Mouse (Mus musculus) forebrain, embryonic 16.5 days (tissue): ENCODE results near the gene Atp8b5. TPM values are rescaled to one million over a fixed set of nuclear protein-coding genes. Genes with fewer than 3 reads are reported as not detected.

Experiments used
- ATAC-seq: fragments of 200-750 bp; cut with Nextera tagmentation; 2 replicates; pipeline ENCODE4 v1.8.0; 2017; ENCODE audit warnings: mild to moderate bottlenecking, moderate library complexity
- H3K27ac ChIP-seq: fragments of 300-500 bp; sonication (generic); 2 replicates; pipeline ENCODE4 v1.5.1; 2014; ENCODE audit warnings: low read length, control low read depth
- H3K27me3 ChIP-seq: fragments of 300-500 bp; sonication (generic); replicated peaks from 2 replicates; pipeline ENCODE4 v1.6.1; 2014; ENCODE audit warnings: low read length; ENCODE audit not compliant: control insufficient read depth, insufficient read depth
- H3K36me3 ChIP-seq: fragments of 300-500 bp; sonication (generic); 2 replicates; pipeline ENCODE4 v1.6.1; 2014; ENCODE audit not compliant: control insufficient read depth, insufficient read depth
- H3K4me1 ChIP-seq: fragments of 300-500 bp; sonication (generic); replicated peaks from 2 replicates; pipeline ENCODE4 v1.6.1; 2014; ENCODE audit warnings: low read length; ENCODE audit not compliant: control insufficient read depth, insufficient read depth
- H3K4me2 ChIP-seq: fragments of 300-500 bp; sonication (generic); 2 replicates; pipeline ENCODE4 v1.6.1; 2014; ENCODE audit warnings: mild to moderate bottlenecking, low read length, control low read depth
- H3K4me3 ChIP-seq: fragments of 300-500 bp; sonication (generic); replicated peaks from 2 replicates; pipeline ENCODE4 v1.5.1; 2014; ENCODE audit warnings: mild to moderate bottlenecking, low read length, control low read depth
- H3K9ac ChIP-seq: fragments of 300-500 bp; sonication (generic); replicated peaks from 2 replicates; pipeline ENCODE4 v1.6.1; 2014; ENCODE audit warnings: low read depth, low read length, control low read depth
- H3K9me3 ChIP-seq: fragments of 300-500 bp; sonication (generic); 2 replicates; pipeline ENCODE4 v1.6.1; 2016; ENCODE audit warnings: low read length; ENCODE audit not compliant: control insufficient read depth
- WGBS: fragments of 180-500 bp; shearing (Covaris S2); extraction: QIAGEN DNeasy Blood & Tissue Kit; methylation state at CpG from one replicate; pipeline ENCODE4 v1.1.7; 2014; 5-methylcytosine and 5-hydroxymethylcytosine counted together
- polyA plus RNA-seq: library from polyadenylated mRNA; unstranded; fragments of >200 nt; fragmentation: Nextera tagmentation; extraction: Ambion mirVana; gene quantifications from 2 replicates; pipeline ENCODE4 v1.2.1, GENCODE M21; 2015

Atp8b5 gene
- polyA plus RNA-seq, 1 experiment from 2014 or later = 0.63 TPM

GRCm38 (mm10) chr4:43383246-43384082 lies 116.5 kb downstream of the Atp8b5 start:
- Histone ChIP-seq H3K4me1 (peaks cover 24% of the 10 kb centered on the region), H3K4me3 (peak overlapping the region; percentile 61; the same call in 1 of the 2 replicates), H3K9ac (no peak overlapping the region), H3K4me2 (peak overlapping the region; percentile 92), H3K9me3 (no peaks in the 10 kb centered on the region), H3K27me3 (no peaks in the 10 kb centered on the region), H3K36me3 (no peaks in the 10 kb centered on the region), H3K27ac (no peak overlapping the region)
- no peak for ATAC-seq
- 67% methylated on average over 11 of the region's 11 CpGs for WGBS

GRCm38 (mm10) chr4:43384083-43384460 lies 117.1 kb downstream of the Atp8b5 start:
- ATAC-seq = no peak
- no peak overlapping the region for H3K27ac ChIP-seq
- no peak overlapping the region for H3K4me3 ChIP-seq
- no peaks in the 10 kb centered on the region for H3K27me3 ChIP-seq
- no peak overlapping the region for H3K4me2 ChIP-seq
- H3K9me3 ChIP-seq = no peaks in the 10 kb centered on the region
- H3K4me1 ChIP-seq = peaks cover 24% of the 10 kb centered on the region
- 84% methylated on average over 5 of the region's 5 CpGs for WGBS
- H3K36me3 ChIP-seq = no peaks in the 10 kb centered on the region
- H3K9ac ChIP-seq = no peak overlapping the region

GRCm38 (mm10) chr4:43384541-43384940 lies 117.6 kb downstream of the Atp8b5 start:
- H3K9ac ChIP-seq = no peak overlapping the region
- H3K4me1 ChIP-seq = peaks cover 24% of the 10 kb centered on the region
- H3K36me3 ChIP-seq = no peaks in the 10 kb centered on the region
- WGBS = 90% methylated on average over 3 of the region's 3 CpGs
- no peak overlapping the region for H3K4me2 ChIP-seq
- no peaks in the 10 kb centered on the region for H3K27me3 ChIP-seq
- H3K9me3 ChIP-seq = no peaks in the 10 kb centered on the region
- ATAC-seq = no peak
- no peak overlapping the region for H3K4me3 ChIP-seq
- no peak overlapping the region for H3K27ac ChIP-seq

GRCm38 (mm10) chr4:43386932-43387331 lies 120.0 kb downstream of the Atp8b5 start:
- H3K36me3 ChIP-seq = no peaks in the 10 kb centered on the region
- H3K4me3 ChIP-seq = no peak overlapping the region
- H3K9me3 ChIP-seq = no peaks in the 10 kb centered on the region
- H3K27ac ChIP-seq = no peak overlapping the region
- ATAC-seq = no peak
- H3K9ac ChIP-seq = no peak overlapping the region
- peaks cover 15% of the 10 kb centered on the region for H3K4me1 ChIP-seq
- no peak overlapping the region for H3K4me2 ChIP-seq
- H3K27me3 ChIP-seq = no peaks in the 10 kb centered on the region

GRCm38 (mm10) chr4:43389390-43389789 lies 122.4 kb downstream of the Atp8b5 start:
- H3K36me3 ChIP-seq = no peaks in the 10 kb centered on the region
- ATAC-seq = no peak
- 87% methylated on average over 2 of the region's 2 CpGs for WGBS

GRCm38 (mm10) chr4:43389845-43390440 lies 123.0 kb downstream of the Atp8b5 start:
- WGBS = 70% methylated on average over 9 of the region's 9 CpGs
- H3K4me1 ChIP-seq = no peaks in the 10 kb centered on the region

More at GRCm38 (mm10) chr4:43389390-43389789, 122.4 kb downstream of the Atp8b5 start:
- no peaks in the 10 kb centered on the region for H3K9me3 ChIP-seq
- H3K27ac ChIP-seq = no peak overlapping the region
- no peaks in the 10 kb centered on the region for H3K4me1 ChIP-seq
- no peaks in the 10 kb centered on the region for H3K27me3 ChIP-seq
- no peak overlapping the region for H3K4me3 ChIP-seq
- H3K4me2 ChIP-seq = no peak overlapping the region
- no peak overlapping the region for H3K9ac ChIP-seq

GRCm38 (mm10) chr4:43391521-43392050 lies 124.6 kb downstream of the Atp8b5 start:
- WGBS = 82% methylated on average over 3 of the region's 3 CpGs
- Histone ChIP-seq H3K4me2 (no peak overlapping the region), H3K36me3 (no peaks in the 10 kb centered on the region), H3K27me3 (no peaks in the 10 kb centered on the region), H3K4me1 (no peaks in the 10 kb centered on the region), H3K9ac (no peak overlapping the region), H3K27ac (no peak overlapping the region), H3K4me3 (no peak overlapping the region), H3K9me3 (no peaks in the 10 kb centered on the region)
- no peak for ATAC-seq

More at GRCm38 (mm10) chr4:43389845-43390440, 123.0 kb downstream of the Atp8b5 start:
- ATAC-seq = no peak
- no peaks in the 10 kb centered on the region for H3K36me3 ChIP-seq
- no peak overlapping the region for H3K4me2 ChIP-seq
- no peaks in the 10 kb centered on the region for H3K27me3 ChIP-seq
- H3K27ac ChIP-seq = no peak overlapping the region
- no peak overlapping the region for H3K4me3 ChIP-seq
- H3K9me3 ChIP-seq = no peaks in the 10 kb centered on the region
- H3K9ac ChIP-seq = no peak overlapping the region

GRCm38 (mm10) chr4:43394345-43394891 lies 127.5 kb downstream of the Atp8b5 start:
- Histone ChIP-seq H3K9me3 (no peaks in the 10 kb centered on the region), H3K9ac (no peak overlapping the region), H3K27me3 (no peaks in the 10 kb centered on the region), H3K4me3 (no peak overlapping the region), H3K4me2 (no peak overlapping the region), H3K27ac (peak overlapping the region; percentile 6; the same call in 1 of the 2 replicates), H3K36me3 (no peaks in the 10 kb centered on the region), H3K4me1 (peaks cover 7% of the 10 kb centered on the region; the same call in 1 of the 2 replicates)
- ATAC-seq = no peak
- WGBS = 74% methylated on average over 15 of the region's 15 CpGs

GRCm38 (mm10) chr4:43395147-43395546 lies 128.2 kb downstream of the Atp8b5 start:
- H3K4me3 ChIP-seq = no peak overlapping the region
- H3K36me3 ChIP-seq = no peaks in the 10 kb centered on the region
- no peaks in the 10 kb centered on the region for H3K27me3 ChIP-seq
- ATAC-seq = no peak
- no peak overlapping the region for H3K4me2 ChIP-seq
- H3K9ac ChIP-seq = no peak overlapping the region
- H3K27ac ChIP-seq = no peak overlapping the region
- 89% methylated on average over 5 of the region's 5 CpGs for WGBS
- H3K4me1 ChIP-seq = peaks cover 7% of the 10 kb centered on the region; the same call in 1 of the 2 replicates
- H3K9me3 ChIP-seq = no peaks in the 10 kb centered on the region
